Mouse (Mus musculus) heart, embryonic 12.5 days (tissue): ENCODE data around the gene Camk2n2. TPM values are rescaled to one million over a fixed set of nuclear protein-coding genes. Genes with fewer than 3 reads are reported as not detected.

ENCODE experiments used
- microRNA counts: library from miRNA; unstranded; fragments of <30 nt; microRNA quantifications from one replicate; lab custom pipeline; 2017
- microRNA-seq: library from miRNA; unstranded; fragments of <30 nt; microRNA quantifications from one replicate; pipeline ENCODE4, GENCODE M21; 2017
- polyA plus RNA-seq: library from polyadenylated mRNA; unstranded; fragments of >200 nt; fragmentation: Nextera tagmentation; extraction: Ambion mirVana; gene quantifications from 2 replicates; pipeline ENCODE4 v1.2.1, GENCODE M21; 2016

Gene Camk2n2
- polyA plus RNA-seq, 1 experiment from 2014 or later = 0.43 TPM

MicroRNA genes within 50 kb of the gene (microRNA counts, 519-probe panel; counts per million panel counts)
- 4,212 counts per million, percentile 37 among the panel's probes with 10 or more counts for microRNA mmu-miR-1224 (lab: Ali Mortazavi, UCI)

Small RNA genes within 50 kb of the gene (microRNA-seq; reads per million reads assigned to microRNA genes)
- gene Mir1224 = not detected

Other genes with a start within 250 kb of the Camk2n2 start
- 86.0 and 94.9 TPM in 2 replicates for gene Abcc5, start 194.9 kb downstream of the Camk2n2 start, polyA plus RNA-seq
- 89.6 and 94.4 TPM in 2 replicates for gene Eif2b5, start 122.5 kb downstream of the Camk2n2 start, polyA plus RNA-seq
- 31.1 and 34.1 TPM in 2 replicates for gene Dvl3, start 104.3 kb downstream of the Camk2n2 start, polyA plus RNA-seq
- gene Ap2m1, start 85.8 kb downstream of the Camk2n2 start, polyA plus RNA-seq = 487 and 490 TPM in 2 replicates
- 55.2 and 55.4 TPM in 2 replicates for gene Abcf3, start 72.7 kb downstream of the Camk2n2 start, polyA plus RNA-seq
- gene Vwa5b2, start 31.8 kb downstream of the Camk2n2 start, polyA plus RNA-seq = 0.43 and 0.53 TPM in 2 replicates
- gene Eef1akmt4, start 9.7 kb downstream of the Camk2n2 start, polyA plus RNA-seq = 16.3 and 20.1 TPM in 2 replicates
- gene Gm49333, start 9.7 kb downstream of the Camk2n2 start, polyA plus RNA-seq = 0.62 TPM in 1 of 2 replicates, not detected in the other
- gene Alg3, start 9.6 kb downstream of the Camk2n2 start, polyA plus RNA-seq = 31.7 and 32.4 TPM in 2 replicates
- 0.55 and 1.2 TPM in 2 replicates for gene Ece2, start 8.5 kb upstream of the Camk2n2 start, polyA plus RNA-seq
- 286 and 288 TPM in 2 replicates for gene Psmd2, start 30.4 kb upstream of the Camk2n2 start, polyA plus RNA-seq
- gene Eif4g1, start 47.0 kb upstream of the Camk2n2 start, polyA plus RNA-seq = 169 and 179 TPM in 2 replicates
- gene Fam131a, start 72.0 kb upstream of the Camk2n2 start, polyA plus RNA-seq = 4.0 and 5.2 TPM in 2 replicates
- 45.0 and 50.5 TPM in 2 replicates for gene Polr2h, start 96.4 kb upstream of the Camk2n2 start, polyA plus RNA-seq
- 6.2 and 7.0 TPM in 2 replicates for gene Clcn2, start 96.5 kb upstream of the Camk2n2 start, polyA plus RNA-seq
- 0.54 and 0.94 TPM in 2 replicates for gene Chrd, start 111.8 kb upstream of the Camk2n2 start, polyA plus RNA-seq
- gene Thpo, start 113.2 kb upstream of the Camk2n2 start, polyA plus RNA-seq = 0.14 and 0.22 TPM in 2 replicates